Mouse (Mus musculus): ENCODE results near the gene Plg.

The Plg gene

GRCm38 (mm10) chr17:12415741-12416140 lies 37.3 kb downstream of the Plg start:
- no peak for TF ChIP-seq GATA4 (IDR thresholded peaks at IDR 0.05; ENCODE audit: insufficient replicate concordance, low read length)

GRCm38 (mm10) chr17:12416250-12416895 lies 38.0 kb downstream of the Plg start:
- no peak for TF ChIP-seq GATA4 (IDR thresholded peaks at IDR 0.05; ENCODE audit: insufficient replicate concordance, low read length)

- no peak for TF ChIP-seq GATA4 (IDR thresholded peaks at IDR 0.05; ENCODE audit: insufficient replicate concordance, low read length)
Measured at GRCm38 (mm10) chr17:12419491-12420079, 41.2 kb downstream of the Plg start.

- TF ChIP-seq GATA4 (IDR thresholded peaks at IDR 0.05; ENCODE audit: insufficient replicate concordance, low read length): no peak
Measured at GRCm38 (mm10) chr17:12420886-12421574, 42.6 kb downstream of the Plg start.

GRCm38 (mm10) chr17:12422143-12422542 lies 43.7 kb downstream of the Plg start:
- TF ChIP-seq GATA4 (IDR thresholded peaks at IDR 0.05; ENCODE audit: insufficient replicate concordance, low read length): no peak

- no peak for TF ChIP-seq GATA4 (IDR thresholded peaks at IDR 0.05; ENCODE audit: insufficient replicate concordance, low read length)
Measured at GRCm38 (mm10) chr17:12427156-12427555, 48.7 kb downstream of the Plg start.

GRCm38 (mm10) chr17:12428369-12428768 lies 50.0 kb downstream of the Plg start:
- TF ChIP-seq GATA4 (IDR thresholded peaks at IDR 0.05; ENCODE audit: insufficient replicate concordance, low read length): no peak

GRCm38 (mm10) chr17:12431707-12432106 lies 53.3 kb downstream of the Plg start:
- TF ChIP-seq GATA4 (IDR thresholded peaks at IDR 0.05; ENCODE audit: insufficient replicate concordance, low read length): no peak

- no peak for TF ChIP-seq GATA4 (IDR thresholded peaks at IDR 0.05; ENCODE audit: insufficient replicate concordance, low read length)
Measured at GRCm38 (mm10) chr17:12437771-12438170, 59.4 kb downstream of the Plg start.

GRCm38 (mm10) chr17:12444561-12444960 lies 66.2 kb downstream of the Plg start:
- no peak for TF ChIP-seq GATA4 (IDR thresholded peaks at IDR 0.05; ENCODE audit: insufficient replicate concordance, low read length)

GRCm38 (mm10) chr17:12451234-12451633 lies 72.8 kb downstream of the Plg start:
- TF ChIP-seq GATA4 (IDR thresholded peaks at IDR 0.05; ENCODE audit: insufficient replicate concordance, low read length): no peak

GRCm38 (mm10) chr17:12452862-12453531 lies 74.6 kb downstream of the Plg start:
- no peak for TF ChIP-seq GATA4 (IDR thresholded peaks at IDR 0.05; ENCODE audit: insufficient replicate concordance, low read length)

- TF ChIP-seq GATA4 (IDR thresholded peaks at IDR 0.05; ENCODE audit: insufficient replicate concordance, low read length): no peak
Measured at GRCm38 (mm10) chr17:12453691-12454090, 75.3 kb downstream of the Plg start.

GRCm38 (mm10) chr17:12455143-12455790 lies 76.9 kb downstream of the Plg start:
- TF ChIP-seq GATA4 (IDR thresholded peaks at IDR 0.05; ENCODE audit: insufficient replicate concordance, low read length): no peak

- no peak for TF ChIP-seq GATA4 (IDR thresholded peaks at IDR 0.05; ENCODE audit: insufficient replicate concordance, low read length)
Measured at GRCm38 (mm10) chr17:12461168-12461567, 82.8 kb downstream of the Plg start.
